Mouse (Mus musculus) right cerebral cortex, postnatal 25 days (tissue): Measurements from ENCODE around the gene Unc80.
A peak's percentile ranks its signal among the peaks of the same experiment; 100 is the strongest.
"Not testable (repeated sequence)": the region's sequence is repeated elsewhere in the genome, so short reads cannot be mapped to it uniquely, and the experiment has no call there.

Experiments used
- DNase-seq: peaks from one replicate; pipeline ENCODE4 v3.0.0; 2022

Unc80 gene

DNA sequence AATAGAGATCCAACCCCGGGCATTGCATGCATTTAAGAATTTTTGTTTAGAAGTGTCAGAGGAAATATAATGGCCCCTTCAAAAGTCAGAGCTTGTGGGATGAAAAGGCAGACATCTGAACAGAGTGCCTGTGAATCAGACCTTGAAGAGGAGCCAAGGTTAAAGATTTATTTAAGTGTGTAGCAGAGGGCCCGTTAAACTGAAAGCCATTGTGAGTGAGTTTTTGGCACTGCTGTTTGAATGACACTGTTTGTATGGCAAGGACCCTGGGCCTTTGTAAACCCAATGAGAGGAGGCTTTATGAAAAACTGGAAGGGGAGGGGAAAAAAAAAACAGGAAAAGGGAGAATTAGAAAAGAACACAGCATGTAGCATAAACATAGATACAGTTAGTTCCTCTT, 170.0 kb downstream of the Unc80 start:
- DNase-seq = no peak

DNA sequence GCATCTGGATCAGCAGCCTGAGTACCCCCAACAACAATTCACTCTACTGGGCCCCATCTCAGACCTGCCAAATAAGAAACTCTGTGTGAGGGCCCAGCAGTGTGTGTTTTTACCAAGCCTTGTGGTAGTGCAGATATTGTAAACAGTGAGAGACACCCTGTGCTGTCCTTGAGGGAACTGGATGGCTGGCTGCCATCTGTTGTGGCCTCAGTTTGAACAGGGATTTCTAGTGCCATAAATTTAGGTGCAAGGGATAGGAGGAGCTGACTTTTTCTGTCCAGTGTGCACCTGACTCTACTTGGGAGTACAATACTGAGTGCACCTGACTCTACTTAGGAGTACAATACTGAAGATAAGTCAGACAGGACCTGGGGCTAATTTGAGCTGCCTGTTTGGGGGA, 178.7 kb downstream of the Unc80 start:
- DNase-seq = no peak

DNA sequence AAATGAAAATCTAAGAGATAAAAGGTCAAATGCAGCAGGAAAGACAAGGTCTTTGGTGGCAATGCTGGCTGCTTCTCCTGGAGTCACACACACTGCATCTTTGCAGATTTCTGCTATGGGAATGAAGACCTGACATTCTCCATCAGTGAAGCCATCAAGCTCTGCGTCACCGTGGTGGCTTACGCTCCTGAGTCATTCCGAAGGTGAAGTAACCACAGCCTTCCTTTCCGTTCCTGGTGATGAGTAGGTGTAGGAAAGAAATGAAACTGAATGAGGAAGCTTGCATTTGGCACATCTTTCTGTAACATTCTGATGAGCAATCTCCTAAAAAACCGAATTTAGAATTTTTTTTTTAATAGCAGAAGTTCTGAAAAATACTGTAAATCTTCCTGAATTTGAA, 181.4 kb downstream of the Unc80 start:
- no peak for DNase-seq

DNA sequence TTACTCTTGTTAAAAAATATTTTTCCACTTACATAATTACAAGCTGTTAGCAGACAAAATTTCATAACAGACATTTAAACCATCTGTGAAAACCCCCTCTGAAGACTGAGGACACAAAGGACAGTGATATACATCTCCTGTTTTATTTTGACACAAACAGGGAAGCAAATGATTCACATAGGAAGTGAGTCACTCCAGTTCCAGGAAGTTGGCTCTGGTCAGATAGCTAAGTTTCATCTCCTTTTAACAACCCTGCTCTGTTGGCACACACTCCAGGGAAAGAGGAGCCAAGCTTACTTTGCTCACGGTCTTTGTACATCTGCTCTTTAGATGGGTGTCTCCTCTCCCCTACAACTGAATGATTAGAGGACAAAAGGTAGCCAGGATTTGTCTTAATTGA, 181.8 kb downstream of the Unc80 start:
- no peak for DNase-seq

DNA sequence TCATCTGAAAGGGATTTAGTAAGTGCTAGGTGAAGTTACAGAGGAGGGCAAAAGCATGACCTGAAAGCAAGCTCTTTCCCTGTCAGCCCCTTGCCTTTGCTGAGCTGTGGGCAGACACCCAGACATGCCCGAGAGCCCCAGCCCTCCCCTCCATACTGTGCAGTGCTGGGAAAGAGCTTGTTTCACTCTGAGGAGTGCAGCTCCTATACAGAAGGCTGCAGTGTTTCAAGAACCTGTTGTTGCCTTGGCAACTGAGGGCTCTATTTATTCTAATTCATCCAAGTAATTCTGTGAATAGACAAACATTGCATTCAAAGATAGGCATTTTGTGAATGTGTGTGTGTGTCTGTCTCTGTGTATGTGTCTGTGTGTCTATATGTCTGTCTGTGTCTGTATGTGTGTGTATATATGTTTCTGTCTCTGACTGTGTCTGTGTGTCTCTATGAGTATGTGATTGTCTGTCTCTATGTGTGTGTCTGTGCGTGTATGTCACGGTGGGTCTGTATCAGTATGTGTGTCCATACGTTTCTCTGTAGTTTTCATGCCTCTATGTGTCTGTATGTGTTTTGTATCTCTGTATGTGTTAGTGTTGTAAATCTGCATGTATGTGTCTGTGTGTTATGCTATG, 187.1 kb downstream of the Unc80 start:
- DNase-seq = no peak

DNA sequence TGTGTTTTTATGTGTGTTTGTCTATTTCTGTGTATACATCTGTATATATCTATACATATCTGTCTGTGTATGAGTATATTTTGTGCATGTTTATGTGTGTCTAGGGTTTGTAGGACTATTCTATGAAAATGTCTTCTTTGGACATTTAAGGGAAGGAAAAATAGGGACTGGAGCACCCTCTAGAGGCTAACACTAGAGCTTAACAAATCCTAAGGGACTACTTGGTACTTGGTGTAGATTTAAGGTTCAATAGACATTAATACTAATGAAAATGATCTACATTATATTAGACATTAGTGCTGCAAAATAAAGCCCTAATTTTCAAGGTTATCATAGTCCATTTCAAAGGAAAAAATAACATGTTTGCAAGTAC, 187.6 kb downstream of the Unc80 start:
- no peak for DNase-seq

DNA sequence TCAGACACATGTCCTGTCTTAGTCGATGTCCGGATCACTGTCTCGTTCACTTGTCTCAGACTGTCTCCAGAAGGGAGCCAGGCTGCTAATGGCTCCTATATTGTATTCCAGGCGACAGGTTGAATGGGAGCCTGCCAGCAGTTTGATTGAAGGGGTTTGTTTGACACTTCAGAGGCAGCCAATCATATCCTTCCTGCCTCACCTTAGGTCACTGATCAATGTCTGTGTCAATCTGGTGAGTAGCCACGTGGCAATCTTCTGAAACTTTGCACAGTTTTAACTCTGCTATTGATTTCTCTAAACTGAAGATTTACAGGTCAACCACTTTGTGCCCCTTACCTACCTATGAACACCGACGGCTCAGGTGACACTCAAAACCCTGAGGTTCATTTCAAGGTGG, 203.3 kb downstream of the Unc80 start:
- no peak for DNase-seq

DNA sequence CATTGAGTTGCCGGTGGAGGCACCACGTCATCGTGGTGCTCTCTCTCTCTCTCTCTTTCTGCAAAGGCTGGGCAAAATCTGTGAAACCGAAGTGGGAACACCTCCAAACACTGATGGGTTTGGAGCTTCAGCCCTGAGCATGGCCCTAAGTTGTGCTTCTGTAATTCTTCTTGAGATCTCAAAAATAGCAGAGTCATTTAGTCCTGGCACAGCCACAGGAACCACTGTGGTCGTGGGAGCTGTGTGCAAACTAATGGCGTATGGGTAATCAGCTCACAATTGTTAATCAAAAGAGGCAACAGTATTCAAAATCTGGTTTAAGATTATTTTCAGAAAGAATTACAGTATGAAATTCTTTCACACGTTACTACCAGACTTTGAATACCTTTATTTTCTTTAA, 204.6 kb downstream of the Unc80 start:
- no peak for DNase-seq

DNA sequence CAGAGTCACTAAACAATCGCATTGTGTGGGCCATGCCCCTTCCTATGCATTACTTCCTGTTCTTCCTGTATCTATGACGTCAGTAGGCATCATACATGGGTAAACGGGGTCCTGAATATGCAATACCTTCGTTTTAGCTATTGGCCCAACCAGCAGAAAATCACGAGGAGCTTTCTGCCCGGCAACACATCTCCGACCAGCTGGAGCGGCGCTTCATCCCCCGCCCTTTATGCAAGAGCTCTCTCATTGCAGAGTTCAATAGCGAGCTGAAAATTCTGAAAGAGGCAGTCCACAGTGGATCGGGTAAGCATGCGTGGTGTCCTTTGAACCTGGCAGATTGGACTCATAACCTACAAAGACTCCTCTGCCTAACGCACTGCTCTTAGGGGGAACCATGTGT, 209.8 kb downstream of the Unc80 start:
- no peak for DNase-seq

DNA sequence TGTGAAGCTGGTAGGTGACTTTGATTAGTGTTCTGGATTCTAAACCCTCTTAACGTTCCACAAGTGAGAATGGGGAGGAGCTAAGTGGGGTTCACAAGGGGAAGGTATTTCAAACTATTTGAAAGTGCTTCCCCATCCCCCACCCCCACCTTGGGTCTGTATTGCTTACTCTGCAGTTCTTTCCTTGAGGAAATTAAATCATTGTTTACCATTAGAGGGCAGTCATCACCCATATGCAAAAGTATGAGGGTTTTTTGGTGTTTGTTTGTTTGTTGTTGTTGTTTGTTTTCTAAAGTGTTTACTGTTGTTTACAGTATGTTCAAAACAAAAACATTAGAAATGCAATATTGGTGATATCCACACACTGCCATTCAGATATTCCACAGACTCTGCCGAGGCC, 210.5 kb downstream of the Unc80 start:
- no peak for DNase-seq

DNA sequence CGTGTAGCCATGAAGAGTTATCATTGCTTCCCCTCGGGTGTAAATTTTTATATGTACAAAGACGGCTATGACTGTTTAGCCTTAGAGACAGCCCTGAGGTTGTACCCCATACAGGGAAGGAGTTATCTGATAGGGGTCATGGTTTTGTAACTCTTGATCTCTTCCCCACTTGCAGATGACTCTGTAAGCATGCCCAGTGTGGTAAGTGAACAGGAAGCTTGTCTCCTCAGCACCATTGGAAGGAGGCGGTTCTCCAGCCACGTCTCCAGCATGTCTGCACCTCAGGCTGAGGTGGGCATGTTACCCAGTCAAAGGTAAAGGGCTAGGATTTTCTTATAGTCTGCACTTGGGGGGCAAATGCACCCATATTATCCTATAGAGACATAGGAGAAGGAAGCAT, 214.8 kb downstream of the Unc80 start:
- DNase-seq = no peak

DNA sequence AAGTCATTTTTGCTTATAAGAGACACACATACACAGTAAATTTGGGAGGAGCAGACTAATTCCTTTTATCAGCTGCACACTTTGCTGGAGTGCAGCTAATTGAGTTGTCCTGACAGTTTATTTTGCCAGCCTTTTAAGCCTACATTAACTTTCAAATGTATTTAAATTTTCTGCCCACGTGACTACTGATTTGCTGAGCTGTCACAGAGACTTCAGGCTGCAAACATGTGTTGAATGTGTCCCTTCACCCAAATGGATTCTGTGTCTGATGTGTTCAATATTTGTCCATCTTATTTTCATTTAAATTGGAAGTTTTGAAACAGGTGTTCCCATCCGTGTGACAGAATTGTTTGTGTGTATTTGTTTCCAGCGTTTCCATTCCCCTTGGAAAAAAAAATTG, 223.6 kb downstream of the Unc80 start:
- no peak for DNase-seq

DNA sequence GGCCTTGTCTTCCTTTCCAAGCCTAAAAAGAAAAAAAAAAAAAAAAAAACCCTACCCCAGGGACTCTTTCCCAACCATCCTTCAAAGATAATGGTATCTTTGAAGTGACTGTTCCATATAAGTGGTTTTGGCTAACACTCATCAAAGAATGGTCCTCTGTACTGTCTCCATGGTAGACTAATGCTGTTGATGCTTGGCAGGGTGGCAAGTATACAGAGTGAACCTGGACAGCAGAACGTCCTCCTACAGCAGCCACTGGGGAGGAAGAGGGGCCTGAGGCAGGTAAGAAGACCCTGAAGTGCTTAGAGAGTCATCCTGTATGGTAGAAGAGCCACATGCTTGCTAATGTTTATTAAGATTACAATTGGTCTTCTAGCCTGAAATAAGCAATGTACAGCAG, 224.1 kb downstream of the Unc80 start:
- DNase-seq = no peak

DNA sequence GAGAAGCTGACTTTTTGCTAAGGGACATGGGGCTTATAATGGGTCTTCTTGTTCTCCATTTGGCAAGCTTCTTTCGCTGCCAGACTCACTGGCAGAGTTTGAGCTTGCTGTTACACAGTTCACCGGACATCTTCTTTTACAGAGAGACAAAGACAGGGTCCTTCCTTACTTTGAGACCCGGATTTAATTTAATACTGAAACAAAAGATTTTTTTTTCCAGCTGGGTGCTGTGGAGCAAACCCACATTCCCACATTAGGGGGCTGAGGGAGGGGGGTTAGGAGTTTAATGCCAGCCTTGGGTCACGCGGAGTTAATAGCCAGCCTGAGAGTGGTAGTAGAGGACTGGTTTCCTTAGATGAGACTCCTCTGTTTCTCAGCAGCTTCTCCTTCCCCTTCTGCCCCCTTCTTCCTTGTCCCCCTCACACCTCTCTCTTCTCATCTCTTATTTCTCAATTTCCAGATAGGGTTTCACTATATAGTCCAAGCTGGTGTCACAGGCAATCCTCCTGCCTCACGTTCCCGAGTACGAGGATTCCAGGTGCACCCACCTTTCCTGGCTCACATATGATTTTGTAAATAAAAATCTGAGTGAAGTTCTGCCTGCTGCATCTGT, 224.7 kb downstream of the Unc80 start:
- DNase-seq = no peak

DNA sequence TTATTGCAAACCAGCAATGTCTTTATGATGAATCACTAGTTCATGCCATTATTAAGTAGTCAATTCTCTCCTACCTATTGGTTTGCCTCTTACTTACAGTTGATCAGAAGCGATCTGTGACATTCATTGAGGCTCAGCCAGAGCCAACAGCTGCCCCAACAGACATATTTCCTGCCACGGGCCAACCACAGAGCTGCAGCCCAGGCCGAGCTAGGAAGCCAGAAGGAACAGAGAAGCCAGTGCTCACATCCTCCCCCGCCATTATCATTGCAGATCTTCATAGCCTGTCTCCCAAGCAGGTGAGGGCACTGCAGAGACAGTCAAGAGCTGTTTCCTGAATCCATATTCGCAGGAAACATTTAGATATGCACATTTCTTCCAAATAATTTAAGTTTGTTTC, 226.1 kb downstream of the Unc80 start:
- no peak for DNase-seq

DNA sequence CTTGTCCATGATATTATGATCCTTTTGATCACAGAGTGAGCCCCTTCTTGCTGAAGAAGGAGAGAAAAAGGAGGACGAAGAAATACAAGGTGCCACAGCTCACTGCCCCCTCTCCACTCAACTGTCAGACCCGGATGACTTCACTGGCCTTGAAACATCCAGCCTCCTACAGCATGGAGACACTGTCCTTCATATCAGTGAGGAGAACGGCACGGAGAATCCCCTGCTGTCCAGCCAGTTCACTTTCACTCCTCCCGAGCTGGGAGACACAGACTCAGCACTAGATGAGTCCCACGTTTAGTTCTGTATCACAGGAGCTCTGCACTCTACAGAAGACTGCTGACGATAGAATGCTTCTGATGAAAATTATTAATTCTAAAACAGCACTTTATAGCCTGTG, 227.1 kb downstream of the Unc80 start:
- no peak for DNase-seq

DNA sequence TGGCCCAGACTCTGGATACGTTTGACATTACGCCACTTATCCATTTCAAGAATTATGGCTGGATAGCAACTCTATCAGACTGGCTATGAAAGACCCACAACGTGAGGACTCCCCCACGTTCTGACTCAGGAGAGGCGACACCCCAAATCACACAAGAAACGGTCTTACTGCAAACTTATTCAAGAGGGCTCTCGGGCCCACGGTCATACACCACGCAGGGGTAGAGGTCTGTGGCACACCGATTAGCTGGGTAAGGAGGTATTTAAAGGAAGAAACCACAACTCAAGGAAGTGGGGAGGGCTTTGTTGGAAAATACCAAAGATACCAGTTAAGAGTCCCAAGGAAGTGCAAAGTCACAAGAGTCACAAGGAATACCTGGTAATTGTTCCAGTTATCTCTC, 231.5 kb downstream of the Unc80 start:
- DNase-seq = not testable (repeated sequence)

DNA sequence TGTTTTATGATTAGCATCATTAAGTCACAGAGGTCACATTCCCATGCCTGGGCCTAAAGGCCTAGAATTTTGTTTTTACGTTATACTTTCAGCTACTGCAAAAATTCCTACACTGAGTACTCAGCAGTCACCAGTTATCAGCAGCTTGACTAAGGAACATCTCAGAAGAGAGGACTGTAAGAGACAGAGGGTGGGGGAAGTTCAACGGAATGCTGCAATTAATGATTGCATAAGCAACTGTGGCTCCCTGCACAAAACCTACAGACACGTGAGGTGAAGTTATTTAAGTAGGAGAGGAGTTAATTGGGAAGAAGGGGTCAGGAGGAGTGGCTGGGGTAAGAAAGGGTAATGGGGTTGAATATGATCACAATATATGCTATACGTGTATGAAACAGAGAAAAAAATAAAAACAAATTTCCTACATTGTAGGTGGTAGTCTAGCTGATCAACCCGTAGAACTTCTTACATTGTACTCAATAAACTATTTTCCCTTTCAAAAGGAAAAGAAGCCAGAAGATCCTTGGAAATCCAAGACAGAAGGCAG, 232.1 kb downstream of the Unc80 start:
- no peak for DNase-seq

DNA sequence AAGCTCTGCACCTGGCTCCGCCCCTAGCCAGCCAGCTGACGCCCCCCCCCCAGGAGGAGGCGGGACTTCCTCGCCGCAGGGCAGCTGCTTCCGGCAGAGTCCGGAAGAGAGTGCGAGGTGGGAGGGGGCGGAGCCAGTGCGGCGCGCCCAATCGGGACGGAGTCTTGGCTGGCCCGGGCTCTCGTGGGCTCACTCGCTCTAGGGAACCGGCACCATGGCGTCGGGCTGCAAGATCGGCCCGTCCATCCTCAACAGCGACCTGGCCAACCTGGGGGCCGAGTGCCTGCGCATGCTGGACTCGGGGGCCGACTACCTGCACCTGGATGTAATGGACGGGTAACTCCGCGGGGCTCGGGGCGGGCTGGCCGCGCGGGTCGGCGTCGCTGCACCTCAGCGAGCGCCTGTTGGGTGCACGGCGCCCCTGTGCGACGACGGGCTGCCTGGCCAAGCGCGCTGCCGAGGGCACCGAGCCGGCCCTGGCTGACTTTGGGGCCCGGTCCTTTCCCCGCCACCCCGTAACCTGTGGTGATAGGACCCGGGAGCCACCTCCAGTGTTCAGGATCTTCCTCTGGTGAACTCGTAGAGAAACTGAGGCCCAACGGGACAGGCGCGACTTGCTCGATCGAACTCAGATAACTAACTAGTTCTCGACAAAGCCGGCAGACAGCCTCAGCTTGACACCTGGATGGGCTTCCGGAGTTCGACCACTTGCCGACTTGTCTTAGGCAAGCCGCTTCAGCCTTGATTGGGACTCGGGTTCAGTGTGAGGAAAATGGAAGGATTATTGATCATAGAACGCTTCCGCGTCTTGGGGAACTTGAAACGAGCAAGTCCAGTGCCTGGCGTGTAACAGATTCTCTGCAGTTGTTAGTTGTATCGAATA, 232.8 kb downstream of the Unc80 start, which contains the start of gene Rpe:
TSS of gene Rpe (plus strand) at position 139 of the 883 bp plus-strand sequence.
- peak; percentile 93 for DNase-seq

DNA sequence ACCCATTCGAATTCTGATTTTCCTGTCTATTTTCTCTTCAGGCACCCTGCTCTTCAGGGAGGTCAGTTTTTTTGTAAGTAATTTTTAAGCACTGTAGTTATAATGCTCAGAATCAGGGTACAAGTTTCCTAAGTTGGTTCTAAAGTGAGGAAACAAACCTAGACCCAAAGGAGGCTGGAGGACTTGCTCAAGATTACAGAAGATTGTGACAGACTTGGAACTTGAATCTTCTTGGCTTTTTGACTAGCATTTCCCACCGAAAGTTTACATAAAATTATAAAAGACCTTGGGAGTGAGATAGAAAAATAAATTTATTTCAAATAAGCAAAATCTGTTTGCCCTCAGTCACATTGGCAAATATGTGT, 233.4 kb downstream of the Unc80 start:
- no peak for DNase-seq

DNA sequence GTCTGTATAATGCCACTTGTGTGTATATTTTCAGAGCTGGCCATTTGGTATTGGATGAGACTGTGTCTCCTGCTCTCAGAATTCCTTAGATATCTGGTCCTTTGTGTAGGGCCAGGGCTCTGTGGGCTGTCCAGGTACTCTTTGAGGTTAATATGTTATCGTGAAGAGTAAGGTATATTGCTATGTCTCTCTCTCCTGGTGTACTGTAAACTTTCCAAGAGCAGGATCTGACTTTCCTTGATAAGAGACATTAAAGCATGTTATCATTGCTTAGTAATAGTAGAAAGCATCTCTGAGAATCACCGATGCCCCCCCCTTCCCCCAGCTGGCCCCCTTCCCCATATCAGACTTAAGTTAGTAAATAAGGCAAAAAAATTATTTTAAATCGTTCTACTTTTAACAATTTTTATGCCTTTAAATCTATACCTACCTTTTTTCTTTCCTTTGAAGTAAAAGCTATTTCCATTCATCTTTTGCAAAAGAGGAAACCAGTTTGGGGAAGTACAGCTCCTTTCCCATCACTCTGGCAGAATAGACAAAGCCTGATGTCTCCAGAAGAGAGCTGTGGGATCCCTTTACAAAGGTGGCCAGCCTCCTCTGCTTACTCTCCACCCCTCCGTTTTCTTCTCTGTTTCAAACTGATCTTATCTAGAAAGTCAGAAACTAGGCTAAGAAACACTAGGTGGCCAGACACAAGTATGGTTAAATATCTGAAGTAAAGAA, 234.6 kb downstream of the Unc80 start:
- DNase-seq = no peak

DNA sequence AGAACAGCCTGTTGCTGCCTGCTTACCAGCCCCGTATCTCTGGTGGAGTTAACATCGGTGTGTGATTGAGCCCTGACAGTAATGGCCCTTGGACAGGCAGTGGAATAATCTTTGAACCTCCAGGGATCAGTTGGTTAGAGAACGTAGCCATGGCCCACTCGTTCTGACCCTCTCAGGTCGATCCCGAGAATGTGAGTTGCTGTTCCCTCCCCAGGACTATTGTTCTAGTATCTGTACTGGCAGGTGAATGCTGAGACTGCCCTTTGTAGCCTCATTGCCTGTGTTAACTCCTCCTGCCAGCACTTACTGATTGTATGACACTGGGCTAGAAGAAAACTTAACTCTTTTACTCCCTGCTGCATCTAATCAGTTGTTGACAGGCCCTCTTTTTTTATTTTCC, 236.4 kb downstream of the Unc80 start:
- DNase-seq = no peak

DNA sequence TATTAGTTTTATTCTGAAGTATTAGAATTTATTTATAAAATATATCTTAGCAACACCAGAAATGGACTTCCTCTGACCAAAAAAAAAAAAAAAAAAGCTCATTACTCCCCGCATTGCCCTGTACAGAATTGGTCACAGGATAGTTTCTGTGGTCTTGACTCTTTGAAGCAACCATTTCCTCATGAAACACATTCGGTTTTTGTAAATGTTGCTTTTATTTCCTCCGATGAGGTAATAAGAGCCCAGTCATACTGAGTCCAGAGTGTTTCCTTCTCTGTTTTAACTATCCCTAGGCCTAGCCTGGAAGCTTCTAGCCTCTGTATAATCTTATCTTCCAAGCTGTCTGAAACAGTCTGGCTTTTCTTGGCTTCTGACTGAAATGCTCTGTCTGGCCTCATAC, 244.7 kb downstream of the Unc80 start:
- no peak for DNase-seq
